8 mouse cellular contexts compared by ENCODE assay signal in the genomic region with DNA sequence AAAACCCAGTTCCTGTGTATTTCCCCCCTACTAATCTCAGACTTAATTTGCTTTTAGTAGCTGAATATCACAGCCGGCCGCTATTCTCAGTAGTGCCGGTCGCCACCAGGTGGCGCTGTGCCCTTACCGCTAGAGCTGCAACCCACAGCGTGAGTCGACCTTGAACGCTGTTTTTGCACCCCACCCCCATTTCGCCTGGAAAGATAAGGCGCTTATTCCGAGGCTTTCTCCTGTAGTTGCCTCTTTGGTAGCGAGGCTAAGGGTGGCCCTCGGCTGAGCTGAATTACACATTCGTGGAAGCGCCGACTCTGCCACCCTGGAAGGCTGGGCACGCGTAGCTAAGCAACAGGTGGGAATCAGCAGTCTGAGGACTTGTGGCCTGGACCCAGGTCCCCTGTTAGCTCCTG. TPM values are rescaled to one million over a fixed set of nuclear protein-coding genes. Genes with fewer than 3 reads are reported as not detected.
DNase-seq lines count a peak whose midpoint lies in the region; ATAC-seq and TF ChIP-seq lines count a peak whose summit lies in the region.

No protein-coding gene starts in this region.

- no peak for TF ChIP-seq POLR2A in ES-Bruce4 (IDR thresholded peaks at IDR 0.05; ENCODE audit: insufficient read depth, low read length)

- H3K27me3 ChIP-seq in ES-Bruce4 (ENCODE audit: control insufficient read depth, insufficient read depth, low read length, poor library complexity, severe bottlenecking): no peaks in the 10 kb centered on the region
- H3K27me3 ChIP-seq in heart, postnatal 0 days (ENCODE audit: control insufficient read depth, insufficient read depth, low read length): no peaks in the 10 kb centered on the region
- no peaks in the 10 kb centered on the region for H3K27me3 ChIP-seq in lung, postnatal 0 days (replicated peaks; ENCODE audit: insufficient read depth, low read length)

- peak; percentile 95 for ATAC-seq in erythroid progenitor cell, adult 5-6 weeks (replicated peaks; ENCODE audit: low FRiP score, poor library complexity, severe bottlenecking)
- peak; percentile 86 for ATAC-seq in heart, postnatal 0 days (ENCODE audit: insufficient read depth, low read depth)
- ATAC-seq in lung, postnatal 0 days: peak; percentile 80

- no peaks in the 10 kb centered on the region for H3K4me1 ChIP-seq in ES-Bruce4 (ENCODE audit: control insufficient read depth, insufficient read depth, low read length)
- H3K4me1 ChIP-seq in heart, postnatal 0 days (ENCODE audit: control insufficient read depth, insufficient read depth): no peaks in the 10 kb centered on the region
- H3K4me1 ChIP-seq in lung, postnatal 0 days (ENCODE audit: insufficient read depth, low read depth, low read length): no peaks in the 10 kb centered on the region

- peak overlapping the region; percentile 52 for H3K4me2 ChIP-seq in heart, postnatal 0 days (ENCODE audit: low read depth, low read length)
- H3K4me2 ChIP-seq in lung, postnatal 0 days (replicated peaks; ENCODE audit: low read depth, low read length): peak overlapping the region; percentile 47

- 11% methylated on average over 19 of the region's 19 CpGs for WGBS in heart, postnatal 0 days
- WGBS in lung, postnatal 0 days: 12% methylated on average over 19 of the region's 19 CpGs

- peaks cover 6% of the 10 kb centered on the region for H3K9me3 ChIP-seq in ES-Bruce4 (replicated peaks; ENCODE audit: control insufficient read depth, insufficient read depth, low read length, poor library complexity, severe bottlenecking)
- 0 out of 2 replicates have a peak, but pooled peaks cover 6% of the 10 kb centered on the region for H3K9me3 ChIP-seq in heart, postnatal 0 days (replicated peaks; ENCODE audit: control insufficient read depth, low read length)
- no peaks in the 10 kb centered on the region for H3K9me3 ChIP-seq in lung, postnatal 0 days (ENCODE audit: low read length)

- peak; percentile 76 for DNase-seq in c-Kit-negative CD71-positive TER-119-positive erythroid progenitor cells, embryonic 14.5 days (ENCODE audit: low read depth, low spot score)
- peak; percentile 80 for DNase-seq in heart, postnatal 0 days (ENCODE audit: low spot score)
- DNase-seq in kidney, postnatal 36 days: peak; percentile 77 to 93
- peak; percentile 83 for DNase-seq in lung, postnatal 0 days (ENCODE audit: low spot score)
- DNase-seq in ovary, postnatal 14 days (ENCODE audit: low spot score): peak; percentile 75
- DNase-seq in thymus, postnatal 14 days: peak; percentile 82

- peak; percentile 87 for TF ChIP-seq CTCF in ES-Bruce4 (IDR thresholded peaks at IDR 0.05; ENCODE audit: low read depth, low read length)
- peak; percentile 95 for TF ChIP-seq CTCF in heart, postnatal 0 days (IDR thresholded peaks at IDR 0.05; ENCODE audit: low read depth)
- peak; percentile 96 for TF ChIP-seq CTCF in lung, postnatal 0 days (IDR thresholded peaks at IDR 0.05)

- H3K36me3 ChIP-seq in ES-Bruce4 (ENCODE audit: control insufficient read depth, insufficient read depth, low read length, poor library complexity, severe bottlenecking): no peaks in the 10 kb centered on the region
- H3K36me3 ChIP-seq in heart, postnatal 0 days (replicated peaks; ENCODE audit: control insufficient read depth, insufficient read depth, low read length): no peaks in the 10 kb centered on the region
- H3K36me3 ChIP-seq in lung, postnatal 0 days (ENCODE audit: insufficient read depth, low read length): no peaks in the 10 kb centered on the region

- H3K4me3 ChIP-seq in ES-Bruce4 (ENCODE audit: low read depth, low read length): no peak overlapping the region
- H3K4me3 ChIP-seq in heart, postnatal 0 days (ENCODE audit: low read depth, low read length): peak overlapping the region; percentile 28
- peak overlapping the region; percentile 15; the same call in 1 of the 2 replicates for H3K4me3 ChIP-seq in lung, postnatal 0 days (ENCODE audit: low read depth, low read length)

- no peak overlapping the region for H3K27ac ChIP-seq in ES-Bruce4 (ENCODE audit: insufficient read depth, low read length)
- peak overlapping the region; percentile 80 for H3K27ac ChIP-seq in heart, postnatal 0 days (ENCODE audit: low read depth)
- no peak overlapping the region for H3K27ac ChIP-seq in lung, postnatal 0 days (ENCODE audit: low read length)

- no peak for TF ChIP-seq EP300 in ES-Bruce4 (IDR thresholded peaks at IDR 0.05; ENCODE audit: insufficient read depth, low read depth, low read length)
- TF ChIP-seq EP300 in heart, postnatal 0 days (IDR thresholded peaks at IDR 0.05; ENCODE audit: low read depth): no peak
- TF ChIP-seq EP300 in lung, postnatal 0 days (IDR thresholded peaks at IDR 0.05): no peak

- no peak overlapping the region for H3K9ac ChIP-seq in ES-Bruce4 (ENCODE audit: low read depth, poor library complexity, severe bottlenecking)
- no peak overlapping the region for H3K9ac ChIP-seq in heart, postnatal 0 days (replicated peaks; ENCODE audit: low read depth, low read length)
- no peak overlapping the region for H3K9ac ChIP-seq in lung, postnatal 0 days (replicated peaks; ENCODE audit: low read depth)

RNA-seq across cellular contexts. Expression of a gene that starts 8.9 kb away (rescaled TPM):
- 100 and 102 TPM in 2 replicates for polyA plus RNA-seq in ES-Bruce4 (2011; ENCODE audit: insufficient read depth, insufficient read length, low read depth, missing spikeins)
- total RNA-seq in erythroid progenitor cell, adult 5-6 weeks (2015; ENCODE audit: low replicate concordance): 0.42 and 1.8 TPM in 2 replicates
- 9.2 and 9.8 TPM in 2 replicates for total RNA-seq in erythroid progenitor cell, adult 5-6 weeks (2017; ENCODE audit: low replicate concordance)
- total RNA-seq in heart, postnatal 0 days (2014; rRNA removed; ENCODE audit: low replicate concordance): 353 and 356 TPM in 2 replicates
- polyA plus RNA-seq in heart, postnatal 0 days (2015; fragmentation: Nextera tagmentation; extraction: Ambion mirVana): 68.9 and 71.0 TPM in 2 replicates
- 35.6 and 40.0 TPM in 2 replicates for polyA plus RNA-seq in lung, postnatal 0 days (2015; fragmentation: Nextera tagmentation; extraction: Ambion mirVana)

RNA-seq across cellular contexts. Expression of a gene that starts 22.9 kb away (rescaled TPM):
- polyA plus RNA-seq in ES-Bruce4 (2011; ENCODE audit: insufficient read depth, insufficient read length, low read depth, missing spikeins): 175 and 179 TPM in 2 replicates
- total RNA-seq in erythroid progenitor cell, adult 5-6 weeks (2015; ENCODE audit: low replicate concordance): not detected in 2 replicates
- total RNA-seq in erythroid progenitor cell, adult 5-6 weeks (2017; ENCODE audit: low replicate concordance): 1.1 TPM in 1 of 2 replicates, not detected in the other
- total RNA-seq in heart, postnatal 0 days (2014; rRNA removed; ENCODE audit: low replicate concordance): not detected in 2 replicates
- polyA plus RNA-seq in heart, postnatal 0 days (2015; fragmentation: Nextera tagmentation; extraction: Ambion mirVana): not detected in 2 replicates
- polyA plus RNA-seq in lung, postnatal 0 days (2015; fragmentation: Nextera tagmentation; extraction: Ambion mirVana): 0.36 TPM in 1 of 2 replicates, not detected in the other

RNA-seq across cellular contexts. Expression of a gene that starts 24.6 kb away (rescaled TPM):
- 20.9 and 23.5 TPM in 2 replicates for polyA plus RNA-seq in ES-Bruce4 (2011; ENCODE audit: insufficient read depth, insufficient read length, low read depth, missing spikeins)
- total RNA-seq in erythroid progenitor cell, adult 5-6 weeks (2015; ENCODE audit: low replicate concordance): not detected in 2 replicates
- total RNA-seq in erythroid progenitor cell, adult 5-6 weeks (2017; ENCODE audit: low replicate concordance): not detected in 2 replicates
- not detected in 2 replicates for total RNA-seq in heart, postnatal 0 days (2014; rRNA removed; ENCODE audit: low replicate concordance)
- not detected in 2 replicates for polyA plus RNA-seq in heart, postnatal 0 days (2015; fragmentation: Nextera tagmentation; extraction: Ambion mirVana)
- not detected in 2 replicates for polyA plus RNA-seq in lung, postnatal 0 days (2015; fragmentation: Nextera tagmentation; extraction: Ambion mirVana)

RNA-seq across cellular contexts. Expression of a gene that starts 40.5 kb away (rescaled TPM):
- polyA plus RNA-seq in ES-Bruce4 (2011; ENCODE audit: insufficient read depth, insufficient read length, low read depth, missing spikeins): 4.2 and 4.7 TPM in 2 replicates
- not detected in 2 replicates for total RNA-seq in erythroid progenitor cell, adult 5-6 weeks (2015; ENCODE audit: low replicate concordance)
- total RNA-seq in erythroid progenitor cell, adult 5-6 weeks (2017; ENCODE audit: low replicate concordance): 0.26 and 3.5 TPM in 2 replicates
- total RNA-seq in heart, postnatal 0 days (2014; rRNA removed; ENCODE audit: low replicate concordance): 14.8 and 48.9 TPM in 2 replicates
- 18.1 and 18.6 TPM in 2 replicates for polyA plus RNA-seq in heart, postnatal 0 days (2015; fragmentation: Nextera tagmentation; extraction: Ambion mirVana)
- 15.1 and 16.8 TPM in 2 replicates for polyA plus RNA-seq in lung, postnatal 0 days (2015; fragmentation: Nextera tagmentation; extraction: Ambion mirVana)

RNA-seq across cellular contexts. Expression of a gene that starts 48.4 kb away (rescaled TPM):
- polyA plus RNA-seq in ES-Bruce4 (2011; ENCODE audit: insufficient read depth, insufficient read length, low read depth, missing spikeins): 0.07 TPM in 1 of 2 replicates, not detected in the other
- total RNA-seq in erythroid progenitor cell, adult 5-6 weeks (2015; ENCODE audit: low replicate concordance): 0.42 and 1.1 TPM in 2 replicates
- total RNA-seq in erythroid progenitor cell, adult 5-6 weeks (2017; ENCODE audit: low replicate concordance): 33.1 and 38.6 TPM in 2 replicates
- 0.27 and 2.4 TPM in 2 replicates for total RNA-seq in heart, postnatal 0 days (2014; rRNA removed; ENCODE audit: low replicate concordance)
- 0.11 TPM in 2 replicates for polyA plus RNA-seq in heart, postnatal 0 days (2015; fragmentation: Nextera tagmentation; extraction: Ambion mirVana)
- 0.52 and 0.74 TPM in 2 replicates for polyA plus RNA-seq in lung, postnatal 0 days (2015; fragmentation: Nextera tagmentation; extraction: Ambion mirVana)

Comparison
In these comparisons a context has a peak if more than half of its experiments do, and no peak if none do; other contexts are left out.
1. RNA of a gene that starts 22.9 kb away (polyA plus RNA-seq): 175 to 179 TPM in ES-Bruce4; 0.36 TPM in lung, postnatal 0 days and not detected in heart, postnatal 0 days; every median in the first group is over 100 times any median in the second.
2. RNA of a gene that starts 24.6 kb away (polyA plus RNA-seq): 20.9 to 23.5 TPM in ES-Bruce4; not detected in lung, postnatal 0 days and not detected in heart, postnatal 0 days; every median in the first group is over 10 times any median in the second.
3. Peak in every context shown above with its lines, with median percentiles within 50 percentile points of each other: CTCF ChIP-seq, DNase-seq and ATAC-seq.